Mouse (Mus musculus): ENCODE results near the gene Gpr152. TPM values are rescaled to one million over a fixed set of nuclear protein-coding genes. Genes with fewer than 3 reads are reported as not detected.

The Gpr152 gene
- total RNA-seq, 1 experiment from 2014 or later, result 0.12 TPM

DNA sequence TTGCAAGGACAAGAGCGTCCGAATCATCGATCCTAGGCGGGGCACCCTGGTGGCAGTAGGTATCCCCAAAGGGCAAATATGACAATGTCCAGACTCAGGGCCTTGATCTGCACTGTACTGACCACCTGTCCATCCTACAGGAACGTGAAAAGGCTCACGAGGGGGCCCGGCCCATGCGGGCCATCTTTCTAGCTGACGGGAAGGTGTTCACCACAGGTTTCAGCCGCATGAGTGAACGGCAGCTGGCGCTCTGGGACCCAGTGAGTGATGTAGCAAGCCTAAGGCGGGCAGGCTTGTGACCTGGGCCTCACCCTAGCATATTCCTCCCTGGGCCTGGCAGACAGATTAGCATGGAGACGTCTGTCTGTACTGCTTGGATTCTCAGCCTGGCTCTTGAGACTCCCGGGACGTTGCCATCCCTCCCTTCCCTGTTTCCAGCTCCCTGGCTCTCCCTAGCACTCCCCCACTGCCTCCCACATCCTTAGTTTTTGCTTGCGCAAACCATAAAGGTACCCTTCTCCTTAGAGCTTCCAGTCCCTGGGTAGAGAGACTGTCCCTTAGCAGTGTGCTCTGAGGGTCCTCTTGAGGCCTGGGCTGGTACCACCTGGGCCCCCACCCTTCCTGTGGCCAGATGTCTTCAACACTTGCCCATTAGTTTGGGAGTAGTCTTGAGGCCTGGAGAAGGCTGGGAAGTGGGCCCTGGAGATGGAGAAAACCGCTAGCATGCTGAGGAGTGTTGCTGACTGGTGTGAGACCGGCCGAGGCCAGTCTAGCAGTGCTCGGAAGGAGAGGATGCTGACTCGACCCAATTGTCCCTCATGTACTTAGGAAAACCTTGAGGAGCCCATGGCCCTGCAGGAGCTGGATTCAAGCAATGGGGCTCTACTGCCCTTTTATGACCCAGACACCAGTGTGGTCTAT, 11.2 kb downstream of the Gpr152 start:
- DNase-seq, result no peak

DNA sequence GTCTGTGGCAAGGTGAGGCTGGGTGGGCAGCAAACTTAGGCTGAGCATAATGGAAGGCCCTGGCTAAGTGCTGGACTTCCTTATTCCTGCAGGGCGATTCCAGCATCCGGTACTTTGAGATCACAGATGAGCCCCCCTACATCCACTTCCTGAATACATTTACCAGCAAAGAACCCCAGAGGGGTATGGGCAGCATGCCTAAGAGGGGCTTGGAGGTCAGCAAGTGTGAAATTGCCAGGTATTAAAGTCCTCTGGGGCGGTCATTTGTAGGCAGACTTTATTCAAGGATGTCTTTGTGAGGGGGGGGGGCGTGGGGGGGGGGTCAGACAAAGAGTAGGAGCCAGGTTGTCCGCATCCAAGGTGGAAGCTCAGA, 11.9 kb downstream of the Gpr152 start:
- DNase-seq, result no peak

DNA sequence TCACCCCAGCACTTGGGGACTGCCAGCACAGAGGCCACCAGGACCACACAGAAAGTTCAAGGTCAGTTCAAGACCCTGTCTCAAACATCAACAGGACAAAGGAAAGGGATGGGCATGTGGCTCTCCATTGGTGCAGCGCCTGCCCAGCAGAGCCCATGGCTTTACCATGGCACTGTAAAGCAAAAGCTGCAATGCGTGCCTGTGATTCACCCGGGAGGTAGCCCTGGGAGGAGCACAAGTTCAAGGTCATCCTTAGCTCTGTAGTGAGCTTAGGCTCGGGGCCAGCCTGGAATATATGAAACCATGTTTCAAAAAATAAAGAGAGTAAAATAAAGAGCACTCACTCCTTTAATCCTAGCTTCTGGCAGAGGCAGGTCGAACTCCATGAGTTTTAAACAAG, 12.3 kb downstream of the Gpr152 start:
- peak; percentile 54 for DNase-seq

DNA sequence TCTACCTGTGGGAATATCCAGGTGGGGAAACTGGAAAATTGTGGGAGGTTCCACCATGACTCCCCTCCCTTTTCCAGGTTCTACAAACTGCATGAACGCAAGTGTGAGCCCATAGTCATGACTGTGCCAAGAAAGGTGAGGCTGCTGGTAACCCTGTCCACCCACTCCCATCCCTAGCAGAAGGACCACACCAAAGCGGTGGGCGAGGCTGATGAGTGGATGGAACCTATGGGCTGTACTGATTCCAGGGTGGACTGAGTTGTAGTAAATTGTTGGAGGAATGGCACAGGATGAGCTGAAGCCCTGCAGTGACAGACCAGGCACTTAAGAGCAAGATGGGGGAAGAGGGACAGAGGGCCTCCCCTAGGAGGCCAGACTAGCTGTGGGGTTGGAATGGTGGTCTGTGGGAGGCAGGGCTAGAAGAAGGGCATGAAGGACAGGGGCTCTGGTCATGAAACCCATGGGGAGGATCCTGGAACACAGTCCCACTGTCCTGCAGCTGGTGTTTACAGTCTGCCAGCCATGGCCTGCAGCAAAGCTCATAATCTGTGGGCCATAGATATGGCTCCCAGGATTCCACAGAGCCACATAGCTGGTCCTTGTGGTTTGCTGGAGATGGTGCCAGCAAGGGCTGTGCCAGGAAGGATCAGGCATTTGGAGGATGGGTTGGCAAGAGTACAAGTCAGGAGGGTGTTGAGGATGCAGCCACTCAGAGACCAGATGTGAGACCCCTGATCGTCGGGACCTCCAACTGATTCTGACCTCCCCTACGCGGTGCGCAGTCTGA, 13.1 kb downstream of the Gpr152 start:
- DNase-seq, result no peak

DNA sequence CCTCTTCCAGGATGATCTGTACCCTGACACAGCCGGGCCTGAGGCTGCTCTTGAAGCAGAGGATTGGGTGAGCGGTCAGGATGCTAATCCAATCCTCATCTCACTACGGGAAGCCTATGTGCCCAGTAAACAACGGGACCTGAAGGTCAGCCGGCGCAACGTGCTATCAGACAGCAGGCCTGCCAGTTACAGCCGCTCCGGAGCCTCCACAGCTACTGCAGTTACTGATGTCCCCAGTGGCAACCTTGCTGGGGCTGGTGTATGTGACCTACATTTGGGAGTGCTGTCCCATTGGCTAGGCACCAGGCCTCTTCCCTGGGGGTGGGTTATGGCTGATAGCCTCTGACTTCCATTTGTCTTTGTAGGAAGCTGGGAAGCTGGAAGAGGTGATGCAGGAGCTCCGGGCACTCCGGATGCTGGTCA, 13.7 kb downstream of the Gpr152 start, which contains the start of gene Ptprcap:
Gene Ptprcap (plus strand): TSS at position 373 of the 423 bp plus-strand sequence.
- no peak for DNase-seq

DNA sequence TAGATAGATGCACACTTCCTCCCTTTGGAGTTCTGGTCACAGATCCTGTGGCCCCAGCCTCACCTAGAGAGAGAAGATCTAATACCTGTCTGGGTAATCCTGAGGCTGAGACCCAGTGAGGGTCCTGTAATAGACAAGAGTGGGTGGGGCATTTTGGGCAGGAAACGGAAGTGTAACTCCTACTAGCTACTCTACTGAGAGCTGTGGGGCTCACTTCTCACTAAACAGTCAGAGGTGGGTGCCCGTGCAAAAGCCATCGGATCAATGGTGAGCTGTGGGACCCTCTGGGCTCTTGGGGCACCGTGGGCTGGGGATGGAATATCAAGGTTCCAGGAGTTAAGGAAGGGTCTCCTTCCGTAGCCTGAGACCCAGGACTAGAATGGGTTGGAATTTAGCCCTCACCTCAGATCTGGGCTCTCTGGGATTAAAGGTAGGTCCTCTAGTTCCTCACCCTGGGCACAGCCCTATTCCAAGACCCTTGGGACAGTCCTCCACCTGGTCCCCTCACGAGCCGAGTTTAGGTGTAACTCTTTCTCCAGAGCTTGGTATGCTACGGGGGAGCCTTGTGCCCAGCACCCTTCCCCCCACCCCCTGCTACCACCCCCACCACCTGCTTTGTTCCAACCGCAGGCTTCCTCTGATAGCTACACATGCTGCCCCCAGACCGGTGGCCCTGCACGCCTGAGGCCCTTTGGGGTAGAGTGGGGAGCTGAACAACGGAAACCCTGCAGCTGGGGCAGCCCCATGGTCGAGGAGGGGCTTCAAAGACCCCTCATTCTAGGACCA, 15.0 kb downstream of the Gpr152 start:
- DNase-seq, result no peak

DNA sequence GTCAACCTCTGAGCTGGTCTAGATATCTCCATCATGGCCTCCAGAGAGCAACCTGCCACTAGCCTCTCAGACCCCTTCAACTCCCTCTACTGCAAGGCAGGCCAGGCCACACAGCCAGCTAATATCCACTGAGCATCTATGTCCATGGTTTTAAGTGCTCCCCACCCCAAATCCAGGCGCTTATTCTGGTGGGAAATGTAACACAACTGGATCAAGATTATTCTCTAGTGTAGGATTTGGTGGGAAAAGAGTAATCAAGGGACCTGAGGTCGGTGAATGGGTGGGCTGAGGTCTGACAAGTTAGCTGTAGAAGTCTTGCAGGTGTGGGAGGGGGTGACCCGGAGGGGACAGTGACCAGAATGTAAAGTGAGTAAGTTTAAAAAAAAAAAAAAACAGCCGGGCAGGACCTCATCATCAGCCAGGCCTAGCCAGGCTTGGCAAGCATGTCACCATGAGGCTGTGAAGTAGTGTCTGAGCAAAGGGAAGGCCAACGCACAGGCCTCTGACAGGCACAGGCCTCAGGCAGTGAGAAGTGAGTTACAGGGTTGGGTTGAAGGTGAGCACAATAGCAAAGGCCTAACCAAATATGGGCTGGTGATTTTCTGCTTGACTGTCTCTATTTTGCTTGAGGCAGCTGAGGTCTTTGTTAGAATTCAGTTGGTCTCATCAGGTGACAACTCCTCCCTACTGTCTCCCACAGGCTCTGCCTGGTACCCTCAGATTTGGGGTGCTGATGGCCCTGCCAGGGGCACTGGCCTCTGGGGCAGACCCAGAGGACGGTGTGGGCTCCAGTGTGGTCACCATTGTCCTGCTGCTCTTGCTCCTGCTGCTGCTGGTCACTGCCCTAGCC, 15.9 kb downstream of the Gpr152 start:
- no peak for DNase-seq

DNA sequence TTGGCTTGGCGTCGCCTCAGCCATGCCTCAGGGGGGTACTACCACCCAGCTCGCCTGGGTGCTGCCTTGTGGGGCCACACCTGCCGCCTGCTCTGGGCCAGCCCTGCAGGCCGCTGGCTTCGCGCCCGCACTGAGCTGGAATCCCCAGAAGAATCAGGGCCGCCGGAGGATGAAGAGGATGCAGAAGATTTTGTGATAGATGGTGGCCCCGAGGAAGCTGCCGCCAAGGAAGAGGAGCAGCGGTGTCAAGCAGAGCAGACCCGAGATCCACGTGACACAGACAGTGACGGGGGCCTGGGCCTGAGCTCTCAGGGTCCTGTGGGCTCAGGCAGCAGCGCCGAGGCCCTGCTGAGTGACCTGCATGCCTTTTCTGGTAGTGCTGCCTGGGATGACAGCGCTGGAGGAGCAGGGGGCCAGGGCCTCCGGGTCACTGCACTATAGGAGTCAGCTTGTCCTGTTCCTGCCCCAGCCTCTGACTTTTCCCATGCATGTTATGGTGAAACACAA, 16.5 kb downstream of the Gpr152 start:
- no peak for DNase-seq

DNA sequence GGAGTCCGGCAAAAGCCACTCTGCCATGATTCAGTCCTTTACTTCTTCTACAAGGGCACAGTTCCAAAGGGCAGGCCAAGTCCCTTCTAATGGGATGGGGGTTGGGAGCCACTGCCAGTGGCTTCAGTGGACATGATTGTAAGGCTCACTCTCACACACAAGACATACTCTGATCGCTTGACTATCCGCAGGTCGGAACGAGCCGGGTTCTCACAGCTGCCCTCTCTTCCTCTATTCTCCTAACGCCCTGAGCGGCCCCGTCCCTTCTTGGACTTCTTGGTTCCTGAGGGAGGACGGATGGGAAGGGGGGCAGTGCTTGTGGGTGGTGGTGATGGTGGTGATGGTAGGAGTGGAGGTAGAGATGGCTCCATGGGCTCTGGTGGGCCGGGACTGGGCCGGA, 17.2 kb downstream of the Gpr152 start:
- DNase-seq, result no peak

DNA sequence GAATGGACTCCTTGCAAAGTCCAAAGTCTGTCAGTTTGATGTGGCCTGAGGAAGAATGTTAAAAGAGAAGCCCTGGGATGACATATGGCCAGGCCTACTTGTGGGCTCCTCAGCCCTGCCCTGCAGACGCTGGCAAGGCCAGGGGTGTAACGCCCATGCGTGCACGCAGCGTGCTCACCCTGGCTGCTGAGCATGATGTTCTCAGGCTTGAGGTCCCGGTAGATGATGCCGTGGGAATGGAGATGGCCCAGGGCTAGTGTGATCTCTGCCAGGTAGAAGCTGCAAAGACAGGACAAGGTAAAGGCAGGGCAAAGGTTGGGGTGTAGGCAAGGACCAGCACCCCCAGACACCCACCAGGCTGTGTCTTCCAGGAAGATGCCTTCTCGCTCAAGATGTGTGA, 19.5 kb downstream of the Gpr152 start:
- no peak for DNase-seq

DNA sequence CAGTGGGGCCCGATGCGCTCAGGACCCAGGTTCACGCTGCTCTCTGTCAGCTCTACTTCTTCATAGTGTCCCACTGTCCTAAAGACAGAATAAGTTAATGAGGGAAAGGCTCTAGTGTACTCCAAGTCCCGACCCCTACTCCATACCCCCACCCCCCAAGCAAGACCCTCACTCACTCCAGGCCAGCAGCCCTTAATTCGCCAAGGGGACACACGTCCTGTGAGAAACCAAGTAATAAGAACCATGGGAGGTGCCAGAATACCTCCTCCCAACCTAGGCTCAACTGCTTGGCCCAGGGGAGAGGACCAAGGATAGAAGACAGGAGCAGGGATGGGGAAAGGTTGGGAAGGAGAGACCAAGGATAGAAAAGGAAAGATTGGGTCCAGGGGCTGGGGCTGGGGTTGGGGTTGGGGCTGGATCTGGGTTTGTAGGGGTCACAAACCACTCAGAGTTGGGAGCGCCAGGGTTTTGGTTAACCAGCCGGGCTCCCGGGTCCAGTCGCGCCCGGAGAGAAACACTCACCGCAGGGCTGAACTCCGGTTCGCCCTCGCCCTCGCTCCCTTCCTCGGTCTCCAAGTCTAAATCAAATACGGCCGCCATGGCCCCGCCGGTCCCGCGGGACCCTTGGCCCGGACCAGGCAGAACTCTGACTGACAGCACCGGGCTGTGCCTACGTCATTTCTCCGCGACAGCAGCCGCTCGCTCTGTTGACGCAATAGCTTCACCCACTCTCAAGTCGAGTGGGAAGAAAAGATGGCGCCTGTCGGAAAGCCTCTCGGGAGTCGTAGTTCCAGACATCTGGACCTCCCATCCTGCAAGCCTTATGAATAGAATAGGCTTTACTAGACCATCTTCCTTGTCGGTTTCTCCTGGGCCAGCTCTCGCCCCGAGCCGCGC, 23.3 kb downstream of the Gpr152 start, which contains the start of gene Rps6kb2:
Gene Rps6kb2 (minus strand): TSS at position 709 of the 897 bp plus-strand sequence.
- peak; percentile 93 for DNase-seq

DNA sequence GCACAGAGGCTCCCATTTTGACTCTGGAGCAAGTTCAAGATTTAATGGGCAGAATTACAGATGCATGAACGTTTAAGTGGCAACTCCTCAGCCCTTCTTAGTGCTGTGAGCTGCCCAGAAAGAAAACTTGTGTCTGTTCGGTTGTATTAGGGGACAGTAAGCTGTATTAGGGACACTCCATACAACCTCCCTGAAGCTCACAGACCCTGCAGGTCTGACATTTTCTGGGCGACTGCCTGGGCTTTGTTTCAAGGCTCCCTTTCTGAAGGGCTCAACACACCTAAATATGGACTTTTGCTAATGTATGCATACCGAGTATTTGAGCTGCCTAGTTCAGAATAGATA, 23.9 kb downstream of the Gpr152 start:
- no peak for DNase-seq

DNA sequence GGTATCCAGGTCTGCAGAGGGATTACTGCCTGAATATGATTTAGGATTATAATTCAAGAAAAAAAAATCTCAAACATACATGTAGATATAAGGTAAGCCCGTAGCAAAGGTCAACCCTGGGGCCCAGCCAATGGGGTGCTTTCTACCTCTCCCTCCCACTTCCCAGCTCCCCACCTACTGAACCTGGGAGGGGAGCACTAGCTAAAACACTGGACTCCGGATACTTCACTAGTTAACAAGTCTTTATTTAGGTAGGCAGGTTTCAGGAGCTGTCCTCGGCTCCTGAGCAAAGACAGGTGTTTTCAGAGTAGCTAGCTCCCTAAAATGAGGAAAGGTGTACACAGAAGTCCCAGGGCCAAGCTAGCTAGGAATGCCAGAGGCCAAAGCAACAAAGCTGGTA, 24.5 kb downstream of the Gpr152 start:
- DNase-seq, result no peak

DNA sequence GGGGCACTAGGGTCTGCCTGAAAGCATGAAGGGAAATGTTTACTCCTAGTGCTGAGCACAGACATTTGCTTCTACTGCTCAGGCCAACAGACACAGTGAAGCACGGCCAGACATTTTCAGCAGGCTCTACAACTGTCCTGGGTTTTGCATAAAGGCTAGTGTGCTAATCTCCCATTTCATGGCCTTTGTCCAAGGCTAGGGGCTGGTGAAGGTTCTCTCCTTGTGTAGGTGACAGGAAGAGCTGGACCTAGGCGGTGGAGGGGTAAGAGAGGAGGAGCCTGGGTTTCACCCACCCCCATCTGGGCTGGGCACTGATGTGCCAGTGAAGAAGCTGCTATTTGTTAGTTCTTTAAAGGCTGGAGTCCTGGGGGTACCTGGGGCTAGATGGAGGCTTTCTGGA, 25.1 kb downstream of the Gpr152 start:
- no peak for DNase-seq

DNA sequence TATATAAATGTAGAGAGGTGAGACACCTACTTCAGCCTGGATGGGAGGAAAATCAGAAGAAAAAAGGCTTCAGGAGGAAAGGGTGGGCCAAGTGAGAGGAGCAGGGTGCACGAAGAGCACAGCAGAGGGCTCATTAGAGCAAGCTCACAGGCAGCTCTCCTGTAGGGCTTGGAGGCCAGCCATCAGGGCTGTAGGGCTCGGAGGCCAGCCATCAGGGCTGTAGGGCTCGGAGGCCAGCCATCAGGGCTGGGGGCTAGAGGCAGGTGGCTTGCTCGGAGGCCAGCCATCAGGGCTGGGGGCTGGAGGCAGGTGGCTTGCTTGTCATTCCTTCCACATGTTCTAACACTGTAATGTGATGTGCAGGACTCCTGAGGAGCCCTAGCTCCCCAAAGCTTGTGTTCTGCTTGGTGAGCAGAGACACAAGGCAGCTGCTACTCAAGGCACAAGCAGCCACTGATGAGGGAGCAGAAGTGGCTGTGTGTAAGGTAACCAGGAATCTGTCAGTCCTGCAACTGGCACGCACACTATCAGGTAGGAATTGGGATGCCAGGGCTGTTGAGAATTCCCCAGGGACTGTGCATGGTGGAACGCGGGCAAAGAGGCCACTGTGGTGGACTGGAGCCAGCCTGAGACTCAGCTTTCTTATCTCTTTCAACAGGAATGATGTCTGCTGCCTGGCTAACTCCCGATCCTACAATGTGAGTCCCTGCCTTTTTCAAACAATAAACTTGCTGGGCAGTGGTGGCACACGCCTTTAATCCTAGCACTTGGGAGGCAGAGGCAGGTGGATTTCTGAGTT, 27.3 kb downstream of the Gpr152 start:
- DNase-seq, result no peak

DNA sequence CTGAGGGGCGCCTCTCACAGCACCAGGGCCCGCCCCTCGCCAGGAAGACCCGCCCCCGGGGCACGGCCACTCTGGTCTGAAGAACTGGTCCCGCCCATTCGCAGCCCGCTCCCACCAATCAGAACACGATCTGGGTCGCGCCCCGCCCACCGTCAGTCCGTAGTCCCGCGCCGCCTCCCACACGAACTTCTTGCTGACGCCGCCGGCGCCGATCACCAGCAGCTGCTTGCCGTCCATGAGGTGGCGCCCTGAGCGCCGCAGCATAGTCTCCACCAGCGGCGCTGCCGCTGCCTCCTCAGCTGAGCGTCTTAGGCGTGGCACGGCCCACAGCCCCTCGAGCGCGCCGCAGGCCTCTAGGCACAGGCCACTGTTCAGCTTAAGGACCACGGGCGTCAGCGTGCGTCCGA, 29.8 kb downstream of the Gpr152 start:
- peak; percentile 99 for DNase-seq

DNA sequence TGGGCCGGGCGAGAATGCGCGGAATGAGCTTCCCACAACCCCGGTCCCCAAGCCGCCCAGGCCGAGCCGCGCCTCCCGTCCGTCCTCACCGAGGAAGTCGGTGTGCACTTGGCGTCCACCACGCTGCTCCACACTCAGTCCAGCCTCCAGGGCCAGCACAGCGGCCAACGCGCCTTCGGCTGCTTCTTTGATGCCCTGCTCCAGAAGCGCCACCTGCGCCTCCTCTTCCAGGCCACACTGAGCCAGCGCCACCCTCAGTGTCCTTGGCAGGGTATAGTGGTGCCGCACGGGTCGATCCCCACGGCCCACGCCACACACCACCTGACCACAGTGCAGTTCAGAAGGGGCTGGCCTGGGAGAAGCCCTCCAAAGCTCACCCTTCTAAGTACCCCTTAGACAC, 30.2 kb downstream of the Gpr152 start:
- DNase-seq, result no peak

DNA sequence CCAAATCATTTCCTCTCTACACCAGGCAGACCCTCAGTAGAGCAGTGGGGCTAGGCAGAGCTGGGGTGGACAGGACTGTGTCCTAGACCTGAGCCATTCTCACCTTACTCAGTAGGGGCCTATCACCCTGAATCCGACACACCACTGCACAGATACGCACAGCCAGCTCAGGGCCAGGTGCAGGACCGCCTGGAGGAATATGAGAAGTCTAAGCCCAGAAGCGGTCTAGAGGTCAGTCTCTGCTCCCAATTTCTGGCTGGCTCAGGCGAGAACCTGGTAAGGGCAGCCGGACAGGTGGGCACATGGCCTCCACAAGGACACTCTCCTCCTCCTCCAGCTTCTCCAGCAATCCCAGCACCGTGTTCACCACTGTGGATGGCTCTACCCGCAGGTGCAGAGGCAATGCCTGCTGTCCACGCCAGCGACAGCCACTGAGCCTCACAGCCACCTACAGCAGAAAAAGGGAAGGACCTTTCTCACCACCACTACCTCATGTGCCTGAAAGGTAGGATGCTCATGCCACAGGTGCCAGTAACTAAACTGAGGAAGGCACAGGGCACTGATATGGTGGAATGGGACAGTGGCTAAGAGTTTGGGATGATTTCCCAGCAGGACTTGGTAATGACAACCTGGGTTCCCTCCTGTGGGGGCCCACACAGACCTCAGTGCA, 31.3 kb downstream of the Gpr152 start:
- DNase-seq, result no peak
